Mouse (Mus musculus) embryonic fibroblast, embryonic 13.5 days (primary cell): Measurements from ENCODE around the gene Nelfe.

Source experiments
- CTCF ChIP-seq: IDR thresholded peaks from 2 replicates; pipeline ENCODE4 v1.5.1; 2011; ENCODE audit warnings: mild to moderate bottlenecking, control low read depth, low read length, moderate library complexity, borderline replicate concordance; ENCODE audit not compliant: insufficient read depth
- POLR2A ChIP-seq: IDR thresholded peaks from 2 replicates; pipeline ENCODE4 v1.6.1; 2011; ENCODE audit warnings: low read depth, mild to moderate bottlenecking, control low read depth, low read length, moderate library complexity

DNA sequence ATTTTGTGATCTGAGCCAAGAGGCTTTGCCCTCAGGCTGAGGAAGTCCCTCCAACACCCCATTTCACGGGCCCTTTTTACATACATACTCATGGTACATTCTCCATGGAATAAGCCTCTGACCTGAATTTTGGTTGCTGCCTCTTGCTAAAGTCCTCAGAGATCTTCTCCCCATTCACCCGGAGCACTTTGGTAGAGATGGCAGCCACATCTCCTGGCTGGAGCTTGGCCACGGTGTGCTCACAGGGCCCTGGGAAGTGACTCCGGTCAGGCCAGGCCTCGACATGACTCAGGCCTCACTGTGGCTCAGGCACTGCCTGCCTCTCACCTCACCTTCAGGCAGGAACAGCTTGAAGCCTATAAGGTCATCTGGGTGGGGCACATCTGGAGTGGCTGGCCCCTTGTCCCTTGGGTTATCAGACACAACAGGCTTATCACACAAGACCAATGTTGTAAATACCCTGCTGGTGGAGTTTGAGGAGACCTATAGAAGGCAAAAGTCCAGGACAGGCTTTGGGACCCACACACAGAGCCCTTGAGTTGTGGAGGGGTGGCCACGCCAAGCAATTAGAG lies 9.4 kb upstream of the Nelfe start:
- TF ChIP-seq CTCF (no peak), POLR2A (no peak)
